Mouse (Mus musculus): ENCODE results near the gene Kncn.

GRCm38 (mm10) chr4:115884022-115884421 is at the start of gene Kncn:
- TF ChIP-seq GATA1 (IDR thresholded peaks at IDR 0.05; ENCODE audit: low read length) (no peak), TAL1 (IDR thresholded peaks at IDR 0.05; ENCODE audit: low read length) (no peak)
